Mouse (Mus musculus) ovary, postnatal 14 days (tissue): ENCODE data around the gene Dnase1l2.

Experiments used
- DNase-seq: peaks from one replicate; pipeline ENCODE4 v3.0.0; 2022; ENCODE audit warnings: low spot score

The Dnase1l2 gene

DNA sequence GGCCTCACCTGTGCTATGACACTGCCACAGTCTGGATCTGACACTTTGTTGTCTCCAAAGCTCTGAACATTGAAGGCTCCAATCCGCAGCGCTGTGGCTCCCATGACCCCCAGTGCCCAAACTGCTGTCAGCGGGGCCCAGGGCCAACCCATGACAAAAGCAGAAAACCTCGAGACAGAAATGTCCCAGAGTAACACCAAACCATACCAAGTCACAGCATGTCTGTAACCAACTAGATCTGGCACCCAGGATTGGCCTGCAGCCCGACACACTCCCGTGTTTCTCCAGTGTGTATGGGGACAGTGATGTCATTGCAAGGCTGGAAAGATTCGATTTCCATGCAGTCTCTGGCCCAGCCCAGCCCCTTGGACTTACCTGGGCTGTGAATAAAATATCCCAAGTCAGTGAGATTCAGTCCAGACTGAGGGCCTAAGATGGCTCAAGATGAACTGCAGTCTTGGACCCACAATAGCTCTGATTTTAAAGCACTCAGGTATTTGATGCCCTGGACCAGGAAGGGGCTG, at the start of gene Dnase1l2:
Dnase1l2 (minus strand) TSS at position 474 of the 524 bp plus-strand sequence.
- DNase-seq = no peak

DNA sequence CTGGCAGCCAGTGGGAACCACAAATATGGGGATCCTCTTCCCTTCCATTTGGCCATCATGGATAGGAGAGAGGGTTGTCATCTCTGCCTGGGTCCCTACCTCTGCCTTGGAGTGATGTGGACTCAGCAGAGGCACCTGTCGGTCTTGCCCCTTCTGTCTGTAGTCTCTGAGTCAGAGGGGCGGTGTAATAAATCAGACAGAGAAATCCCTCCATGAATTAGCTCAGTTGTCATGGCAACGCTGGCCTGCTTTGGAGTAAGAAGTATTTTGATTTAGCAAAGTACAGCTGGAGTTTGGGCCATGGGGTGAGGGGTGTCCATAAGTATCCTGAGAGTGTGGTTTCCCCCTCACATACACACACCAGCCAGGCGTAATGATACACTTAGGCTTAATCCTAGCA, 47.5 kb upstream of the Dnase1l2 start:
- no peak for DNase-seq

DNA sequence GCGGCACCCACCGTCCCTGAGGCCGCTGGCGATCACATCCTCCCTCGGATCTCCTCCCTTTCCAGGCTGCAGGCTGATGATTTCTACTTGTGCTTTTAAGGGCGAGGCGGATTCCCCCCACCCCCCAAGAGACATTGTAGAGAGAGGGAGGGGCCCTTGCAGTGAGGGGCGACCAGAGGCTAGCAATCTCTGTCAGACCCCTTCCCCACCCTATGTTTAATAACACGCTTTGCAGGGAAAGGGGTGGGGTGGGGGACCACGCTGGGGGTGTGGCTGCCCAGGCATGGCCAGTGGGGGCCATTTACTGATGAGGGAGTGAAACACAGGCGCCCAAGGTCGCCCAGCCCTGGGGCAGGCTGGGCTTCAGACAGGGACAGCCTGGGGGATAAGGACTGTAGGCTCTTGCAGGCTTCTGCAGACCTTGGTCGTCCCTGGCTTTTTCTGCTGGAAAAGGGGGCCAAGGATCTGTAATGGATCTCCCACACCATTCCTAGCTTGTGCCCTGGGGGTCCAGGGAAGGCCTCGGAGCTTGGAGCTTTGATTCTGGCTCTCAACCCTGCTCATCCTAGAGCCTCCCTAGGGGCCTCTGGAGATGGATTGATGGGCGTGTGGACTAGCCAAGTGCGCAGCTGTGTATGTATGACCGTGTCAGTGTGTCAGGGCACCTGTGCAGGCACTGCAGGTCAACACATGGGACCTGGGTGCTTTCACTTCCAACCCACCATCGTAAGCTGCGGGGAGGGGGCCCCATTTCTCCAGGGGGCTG, 46.5 kb upstream of the Dnase1l2 start:
- no peak for DNase-seq

GRCm38 (mm10) chr17:24488662-24489264, 45.9 kb upstream of the Dnase1l2 start:
- no peak for DNase-seq

- no peak for DNase-seq
Observed at GRCm38 (mm10) chr17:24488186-24488661, 45.3 kb upstream of the Dnase1l2 start, which contains the start of gene Caskin1. Caskin1 (plus strand) TSS chr17:24488601.

DNA sequence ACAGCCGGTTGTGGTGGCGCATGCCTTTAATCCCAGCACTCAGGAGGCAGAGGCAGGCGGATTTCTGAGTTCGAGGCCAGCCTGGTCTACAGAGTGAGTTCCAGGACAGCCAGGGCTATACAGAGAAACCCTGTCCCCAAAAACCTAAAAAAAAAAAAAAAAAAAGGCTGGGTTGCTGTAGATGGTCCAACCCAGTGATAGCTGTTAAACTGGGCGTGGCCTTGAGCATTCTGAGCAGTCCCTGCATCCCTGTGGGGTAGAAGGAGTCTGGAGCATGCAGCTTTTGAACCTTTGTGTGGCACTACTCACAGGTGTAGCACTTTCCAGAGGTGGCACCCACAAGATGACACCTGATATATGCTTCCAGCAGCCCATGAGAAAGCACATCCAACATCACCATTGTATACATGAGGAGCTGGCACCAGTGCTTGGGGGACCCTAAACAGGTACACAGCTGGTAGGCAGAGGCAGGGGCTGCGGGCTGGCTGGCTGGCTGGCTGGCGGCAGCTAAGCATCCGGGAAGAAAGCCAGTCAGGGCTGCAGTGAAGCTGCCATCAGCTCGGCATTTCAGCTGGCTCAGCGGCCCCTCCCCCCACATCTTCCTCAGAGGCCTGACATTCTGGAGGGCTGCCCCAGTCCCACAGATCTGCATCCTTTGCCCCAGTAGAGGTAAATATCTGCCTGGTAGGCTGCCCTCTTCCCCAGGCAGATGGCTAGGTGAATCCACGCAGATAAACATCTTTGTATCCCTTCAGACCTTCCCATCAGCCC, 42.4 kb upstream of the Dnase1l2 start:
- no peak for DNase-seq

GRCm38 (mm10) chr17:24483495-24483894, 40.6 kb upstream of the Dnase1l2 start:
- DNase-seq = no peak

DNA sequence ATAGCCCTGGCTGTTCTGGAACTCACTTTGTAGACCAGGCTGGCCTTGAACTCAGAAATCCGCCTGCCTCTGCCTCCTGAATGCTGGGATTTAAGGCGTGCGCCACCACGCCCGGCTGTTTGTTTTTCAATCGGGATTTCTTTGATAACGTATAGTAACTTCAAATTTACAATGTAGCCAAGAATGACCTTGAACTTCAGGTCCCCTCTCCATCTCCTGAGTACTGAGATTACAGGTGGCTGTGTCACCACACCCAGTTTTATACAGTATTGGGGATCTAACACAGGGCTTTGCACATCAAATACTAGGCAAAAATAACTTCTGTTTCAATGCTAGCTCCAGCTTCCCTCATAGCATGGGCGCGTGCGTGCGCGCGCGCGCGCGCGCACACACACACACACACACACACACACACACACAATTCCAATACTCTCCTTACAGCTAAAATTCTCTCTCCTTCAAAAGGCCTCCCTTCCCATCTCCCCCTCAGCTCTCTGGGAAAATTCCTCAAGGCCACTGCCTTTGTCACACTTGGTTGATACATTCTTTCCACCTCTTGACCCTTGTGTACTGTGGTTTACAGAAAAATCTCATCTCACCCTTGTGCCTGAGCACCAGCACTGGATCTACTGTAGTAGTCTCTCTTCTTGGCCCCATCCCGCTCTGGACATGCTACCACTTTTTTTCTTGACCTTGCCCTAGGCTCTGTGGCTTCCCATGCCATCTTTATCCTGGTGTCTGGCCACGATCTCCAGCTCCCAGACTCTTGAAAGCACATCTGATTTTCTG, 38.3 kb upstream of the Dnase1l2 start:
- no peak for DNase-seq

- no peak for DNase-seq
Observed at GRCm38 (mm10) chr17:24480201-24480826, 37.4 kb upstream of the Dnase1l2 start.

- DNase-seq = no peak
Observed at GRCm38 (mm10) chr17:24479431-24479830, 36.5 kb upstream of the Dnase1l2 start.

- DNase-seq = peak; percentile 96
Observed at GRCm38 (mm10) chr17:24478663-24479380, 35.9 kb upstream of the Dnase1l2 start, which contains the start of gene Mlst8. Mlst8 (minus strand) TSS chr17:24479078.

- DNase-seq = no peak
Observed at GRCm38 (mm10) chr17:24477985-24478600, 35.2 kb upstream of the Dnase1l2 start.

DNA sequence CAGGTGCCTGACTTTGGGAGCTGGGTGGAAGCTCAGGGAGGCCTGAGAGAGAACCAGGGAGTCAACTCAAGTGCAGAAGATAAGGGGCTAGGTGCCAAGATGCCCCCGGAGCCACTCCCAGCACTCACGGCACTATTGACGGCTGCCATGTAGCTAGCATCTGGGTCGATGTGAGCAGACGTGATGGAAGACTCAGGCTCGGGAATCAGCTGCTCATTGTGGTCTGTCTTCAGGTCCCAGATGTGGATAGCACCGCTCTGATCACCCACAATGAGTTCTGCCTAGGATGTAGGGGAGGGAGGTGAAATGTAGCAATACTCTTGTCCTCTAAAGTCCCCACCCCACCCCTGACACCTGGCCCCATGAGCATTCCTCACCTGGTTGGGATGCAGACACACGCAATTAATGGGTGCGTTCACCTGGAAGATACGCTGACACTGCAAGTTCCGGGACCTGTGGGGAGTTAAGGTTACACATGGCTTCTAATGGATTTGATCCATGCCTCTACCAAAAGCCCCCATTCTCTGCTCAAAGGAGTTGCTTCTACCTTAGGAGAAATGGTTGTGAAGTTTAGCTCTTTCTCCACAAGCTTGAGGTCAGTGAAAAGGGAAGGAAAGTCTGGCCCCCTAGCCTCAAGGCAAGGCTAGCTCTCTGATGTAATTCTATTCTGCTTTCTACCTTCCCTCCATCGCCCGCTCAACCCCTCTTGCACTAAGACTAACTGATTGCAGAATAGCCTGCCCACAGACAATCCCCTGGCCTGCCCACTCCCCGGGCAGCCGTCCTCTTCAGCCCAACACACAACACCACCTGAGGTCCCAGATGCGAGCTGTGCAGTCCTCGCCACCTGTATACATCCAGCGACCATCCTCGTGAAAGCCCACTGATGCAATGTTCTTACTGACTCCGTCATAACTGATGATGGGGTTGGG, 34.4 kb upstream of the Dnase1l2 start:
- no peak for DNase-seq

- no peak for DNase-seq
Observed at GRCm38 (mm10) chr17:24476022-24476776, 33.3 kb upstream of the Dnase1l2 start.

DNA sequence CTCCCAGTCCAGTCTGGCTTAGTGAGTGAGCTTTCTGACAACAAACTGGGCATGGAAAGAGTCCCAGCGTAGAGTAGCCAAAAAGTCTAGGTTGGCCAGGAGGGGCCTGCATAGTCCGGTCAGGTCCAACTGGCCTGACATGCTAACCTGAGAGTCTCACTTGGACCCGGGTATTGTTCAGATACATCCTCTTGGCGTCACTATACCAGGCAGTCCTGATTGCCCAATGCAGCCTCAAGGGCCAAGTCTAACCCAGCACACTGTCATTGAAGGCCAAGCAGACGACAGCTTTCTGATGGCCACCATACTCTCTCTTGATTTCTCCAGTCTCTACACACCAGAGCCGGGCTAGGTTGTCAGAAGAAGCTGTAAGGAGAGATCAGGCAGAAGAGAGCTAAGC, 32.7 kb upstream of the Dnase1l2 start:
- DNase-seq = no peak

DNA sequence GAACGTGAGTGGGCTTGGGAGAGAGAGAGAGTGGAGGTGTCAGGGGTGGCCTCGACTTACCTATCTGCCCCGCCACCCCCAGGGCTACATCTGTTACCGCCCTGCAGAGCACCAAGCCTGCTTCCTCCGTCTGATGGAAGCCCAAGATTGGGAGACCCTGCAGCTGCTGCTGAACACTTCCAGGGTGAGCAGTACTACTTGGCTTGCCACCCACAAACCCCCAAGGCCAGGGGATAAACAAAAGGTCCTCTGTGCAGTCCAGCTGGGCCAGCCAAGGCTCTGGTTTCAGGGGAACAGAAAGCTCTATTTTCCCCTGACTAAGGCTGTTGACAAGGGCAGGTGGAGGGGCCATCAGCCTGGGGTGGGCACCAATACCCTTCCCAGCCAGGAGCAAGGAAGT, 31.7 kb upstream of the Dnase1l2 start:
- no peak for DNase-seq

DNA sequence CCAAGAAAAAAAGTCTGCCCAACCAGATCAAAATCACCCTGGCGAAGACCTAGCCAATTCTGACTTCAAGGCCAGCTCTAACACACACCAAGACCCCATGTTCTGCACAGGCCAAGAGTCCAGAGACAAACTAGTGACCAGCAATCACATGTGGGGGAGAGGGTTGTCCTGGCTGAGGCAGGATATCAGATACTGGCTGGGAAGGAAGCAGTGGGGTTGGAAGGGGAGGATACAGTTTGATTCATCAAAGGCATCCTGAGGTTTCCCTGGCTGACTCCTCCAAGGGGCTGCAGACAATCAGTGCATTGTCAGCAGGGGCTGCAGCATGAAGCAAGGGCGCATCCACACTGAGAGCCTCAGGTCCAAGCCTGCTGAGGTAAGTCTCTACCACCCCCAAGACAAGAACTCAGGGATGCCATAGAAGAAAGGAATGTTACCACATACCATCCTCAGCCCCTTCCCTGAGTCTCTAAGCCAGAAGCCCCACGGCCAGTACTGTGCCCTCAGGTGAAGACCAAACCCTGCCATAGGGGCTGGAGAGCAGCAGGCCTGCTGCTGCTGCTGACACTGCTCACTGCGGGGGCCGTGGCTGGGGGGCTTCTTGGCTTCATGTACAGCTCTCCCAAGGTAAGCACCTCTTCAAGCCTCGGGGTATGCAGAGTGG, 30.8 kb upstream of the Dnase1l2 start, which contains the start of gene Bricd5:
Bricd5 (plus strand) TSS at position 273 of the 664 bp plus-strand sequence.
- no peak for DNase-seq
